8 mouse cellular contexts compared by ENCODE assay signal in the genomic region with DNA sequence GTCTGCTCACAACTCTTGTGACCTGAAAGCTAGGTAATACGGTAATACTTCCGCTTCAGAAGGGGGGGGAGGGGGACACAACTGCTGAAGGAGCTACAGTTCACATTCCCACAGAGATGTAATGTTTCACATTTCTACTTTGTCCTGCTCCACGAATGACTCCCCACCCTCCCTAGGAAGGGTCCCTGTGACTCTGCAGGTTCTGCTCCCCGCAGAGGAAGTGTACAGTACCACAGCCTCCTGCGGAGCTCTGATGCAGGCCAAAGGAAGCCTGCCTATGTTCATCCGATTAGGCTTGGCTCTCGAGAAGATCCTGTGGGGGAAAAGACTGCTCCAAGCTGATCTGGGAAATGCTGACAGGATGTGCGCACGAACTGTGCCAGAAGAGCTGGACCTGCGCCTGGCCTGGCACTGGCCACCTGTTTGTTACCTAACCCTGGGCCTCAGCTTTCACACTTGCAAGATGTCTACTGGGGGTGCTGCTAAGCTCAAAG. TPM values are rescaled to one million over a fixed set of nuclear protein-coding genes. Genes with fewer than 3 reads are reported as not detected.
DNase-seq lines count a peak whose midpoint lies in the region; ATAC-seq lines count a peak whose summit lies in the region.

No protein-coding gene starts in this region.

- intact Hi-C loops in left cerebral cortex, postnatal 10 days (cut with DNase I): no loop called here

- H3K4me2 ChIP-seq in heart, embryonic 13.5 days: peak overlapping the region; percentile 39; the same call in 1 of the 2 replicates
- no peak overlapping the region for H3K4me2 ChIP-seq in midbrain, embryonic 15.5 days

- no peak overlapping the region for H3K4me3 ChIP-seq in heart, embryonic 13.5 days
- no peak overlapping the region for H3K4me3 ChIP-seq in midbrain, embryonic 15.5 days

- H3K27me3 ChIP-seq in heart, embryonic 13.5 days (replicated peaks): no peaks in the 10 kb centered on the region
- H3K27me3 ChIP-seq in midbrain, embryonic 15.5 days (replicated peaks): no peaks in the 10 kb centered on the region

- H3K9me3 ChIP-seq in heart, embryonic 13.5 days: no peaks in the 10 kb centered on the region
- H3K9me3 ChIP-seq in midbrain, embryonic 15.5 days: no peaks in the 10 kb centered on the region

- 49% methylated on average over 10 of the region's 10 CpGs for WGBS in heart, embryonic 13.5 days
- WGBS in midbrain, embryonic 15.5 days: 82% methylated on average over 10 of the region's 10 CpGs

- peaks cover 100% of the 10 kb centered on the region for H3K4me1 ChIP-seq in heart, embryonic 13.5 days
- peaks cover 19% of the 10 kb centered on the region for H3K4me1 ChIP-seq in midbrain, embryonic 15.5 days

- ATAC-seq in frontal cortex, adult (ENCODE audit: low TSS enrichment): peak; percentile 40
- ATAC-seq in heart, embryonic 13.5 days (ENCODE audit: extremely low read depth, insufficient number of reproducible peaks, low FRiP score, low TSS enrichment): no peak
- ATAC-seq in neutrophil, adult 5-6 weeks (ENCODE audit: extremely low read depth, insufficient number of reproducible peaks, low FRiP score, poor library complexity, severe bottlenecking): 0 out of 2 replicates have a peak, but pooled peaks have one; percentile 13
- ATAC-seq in midbrain, embryonic 15.5 days (replicated peaks): no peak

- peaks cover under 1% of the 10 kb centered on the region for H3K36me3 ChIP-seq in heart, embryonic 13.5 days
- no peaks in the 10 kb centered on the region for H3K36me3 ChIP-seq in midbrain, embryonic 15.5 days (replicated peaks)

- DNase-seq in frontal cortex, postnatal 36 days (ENCODE audit: low spot score in 2 of 2): no peak
- peak; percentile 62 for DNase-seq in CD4-positive helper T cell, adult 2 months (ENCODE audit: low read depth, low spot score)
- DNase-seq in cerebellum, postnatal 10 days: peak; percentile 88 to 91
- DNase-seq in left cerebral cortex, postnatal 10 days (ENCODE audit: extremely low spot score in 1 of 2, low spot score in 2 of 2): peak; percentile 19 to 73

- H3K9ac ChIP-seq in heart, embryonic 13.5 days: peak overlapping the region; percentile 47
- no peak overlapping the region for H3K9ac ChIP-seq in midbrain, embryonic 15.5 days

- H3K27ac ChIP-seq in heart, embryonic 13.5 days (replicated peaks): peak overlapping the region; percentile 88
- H3K27ac ChIP-seq in midbrain, embryonic 15.5 days: no peak overlapping the region

RNA-seq across cellular contexts. Expression of gene Myh9, which starts 22.0 kb away (rescaled TPM):
- 24.8 and 25.0 TPM in 2 replicates for polyA plus RNA-seq in heart, embryonic 13.5 days (2015; fragmentation: Nextera tagmentation; extraction: Ambion mirVana)
- 10 to 100 TPM; 58.2 to 58.8 TPM for total RNA-seq in left cerebral cortex, postnatal 10 days (2021)
- total RNA-seq in neutrophil, adult 5-6 weeks (2017): 1,152 and 1,215 TPM in 2 replicates
- 11.9 and 14.2 TPM in 2 replicates for polyA plus RNA-seq in midbrain, embryonic 15.5 days (2015; fragmentation: Nextera tagmentation; extraction: Ambion mirVana)

Comparison
In these comparisons a context has a peak if more than half of its experiments do, and no peak if none do; other contexts are left out.
1. ATAC-seq: peak in frontal cortex, adult (single experiment) and neutrophil, adult 5-6 weeks (single experiment); none in heart, embryonic 13.5 days (single experiment) and midbrain, embryonic 15.5 days (single experiment).
2. DNase-seq: peak in CD4-positive helper T cell, adult 2 months (single experiment), cerebellum, postnatal 10 days (2 of 2) and left cerebral cortex, postnatal 10 days (2 of 2); none in frontal cortex, postnatal 36 days (0 of 2).
3. RNA of gene Myh9, which starts 22.0 kb away (total RNA-seq): 1,152 to 1,215 TPM in neutrophil, adult 5-6 weeks; 58.2 to 58.8 TPM in left cerebral cortex, postnatal 10 days; every median in the first group is over 10 times any median in the second.